Mouse (Mus musculus) adrenal gland, adult 8-10 months (tissue): ENCODE results near the gene Xkr8. TPM values are rescaled to one million over a fixed set of nuclear protein-coding genes. Genes with fewer than 3 reads are reported as not detected.

Source experiments
- DNase-seq: peaks from one replicate; pipeline ENCODE4 v3.0.0; 2022
- total RNA-seq, 4 experiments: library from RNA; stranded (reverse); gene quantifications; 2 replicates each; pipeline ENCODE4 v1.2.4; 2022

Gene Xkr8
- total RNA-seq, 4 experiments from 2014 or later = 5.9 to 7.3 (median 6.6) TPM

DNA sequence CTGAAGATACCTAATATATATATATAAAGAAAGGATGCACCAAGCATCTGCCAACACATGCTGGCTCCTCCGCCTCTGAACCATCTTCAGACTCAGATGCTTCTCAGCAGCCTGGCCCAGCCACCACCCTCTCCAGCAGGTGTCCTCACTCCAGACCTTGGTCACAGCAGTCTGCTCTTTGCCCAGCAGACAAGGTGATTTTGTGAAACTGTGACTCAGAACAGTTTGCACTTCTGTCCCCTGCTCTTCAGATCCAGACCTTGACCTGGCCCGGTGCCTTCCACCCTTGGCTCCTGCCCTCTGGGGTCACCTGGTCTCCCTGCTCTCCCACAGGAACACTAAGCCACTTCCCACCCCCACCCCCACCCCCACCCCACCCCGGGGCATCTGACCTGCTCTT, 3.5 kb upstream of the Xkr8 start:
- DNase-seq = no peak

DNA sequence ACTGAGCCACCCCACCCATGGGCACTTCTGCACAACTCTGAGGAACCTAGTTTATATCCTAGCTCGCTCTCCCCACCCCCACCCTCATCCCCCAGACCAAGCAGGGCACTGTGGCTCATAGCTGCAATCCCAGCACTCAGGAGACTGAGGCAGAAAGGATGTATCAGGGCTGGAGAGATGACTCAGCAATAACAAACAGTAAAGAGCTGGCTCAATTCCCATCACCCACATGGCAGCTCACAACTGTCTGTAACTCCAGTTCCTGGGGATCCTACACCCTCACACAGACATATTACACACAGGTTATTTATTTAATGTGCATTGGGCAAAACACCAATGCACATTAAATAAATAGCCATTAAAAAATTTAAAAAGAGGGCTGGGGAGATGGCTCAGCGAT, 3.0 kb upstream of the Xkr8 start:
- DNase-seq = no peak

DNA sequence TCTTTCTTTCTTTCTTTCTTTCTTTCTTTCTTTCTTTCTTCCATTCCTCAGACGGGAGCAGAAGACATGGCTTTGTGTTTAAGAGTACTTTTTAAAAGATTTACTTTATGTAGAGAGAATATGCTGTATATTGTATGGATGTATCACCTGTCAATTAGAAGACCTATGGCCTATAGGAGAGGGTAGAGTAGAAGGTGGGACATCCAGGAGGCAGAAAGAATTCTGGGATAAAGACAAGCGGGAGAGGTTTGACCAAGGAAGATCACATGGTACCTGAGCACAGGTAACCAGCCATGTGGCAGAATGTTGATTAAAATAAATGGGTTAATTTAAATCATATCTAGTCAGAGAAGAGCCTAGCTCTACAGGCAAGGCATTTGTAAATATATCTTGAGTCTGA, 2.4 kb upstream of the Xkr8 start:
- DNase-seq = no peak

DNA sequence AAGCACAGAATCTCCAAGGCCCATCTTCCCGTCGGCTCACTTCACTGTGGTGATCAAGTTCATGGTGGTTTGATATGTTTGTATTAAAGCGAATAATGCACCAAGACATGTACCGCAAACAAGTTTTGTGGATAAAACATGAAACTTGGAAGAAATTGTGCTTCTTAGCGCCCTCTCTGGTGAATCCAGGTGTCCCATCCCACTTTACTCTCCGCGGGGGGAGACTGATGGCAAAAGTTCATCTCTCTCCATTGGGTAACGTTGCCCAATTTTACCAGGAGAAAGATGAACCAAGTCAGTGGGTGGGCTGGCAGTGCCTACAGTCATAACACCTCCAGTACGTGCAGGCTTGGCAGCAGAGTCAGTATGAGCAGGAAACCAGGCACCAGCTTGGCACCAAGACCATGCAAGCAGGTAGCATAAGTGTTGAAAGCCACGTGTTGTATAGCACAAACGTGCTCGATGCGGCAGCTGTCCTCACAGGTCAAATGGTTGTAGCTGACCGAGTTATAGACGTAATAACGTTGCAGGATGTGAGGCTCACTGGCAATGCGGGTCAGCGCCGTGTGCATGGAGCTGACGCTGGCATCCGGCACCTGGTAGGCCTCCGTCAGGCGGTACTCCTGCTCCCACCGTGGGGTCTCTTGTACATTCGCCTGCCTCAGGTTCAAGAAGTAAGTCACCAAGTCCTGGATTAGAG, 875 bp upstream of the Xkr8 start:
- no peak for DNase-seq

DNA sequence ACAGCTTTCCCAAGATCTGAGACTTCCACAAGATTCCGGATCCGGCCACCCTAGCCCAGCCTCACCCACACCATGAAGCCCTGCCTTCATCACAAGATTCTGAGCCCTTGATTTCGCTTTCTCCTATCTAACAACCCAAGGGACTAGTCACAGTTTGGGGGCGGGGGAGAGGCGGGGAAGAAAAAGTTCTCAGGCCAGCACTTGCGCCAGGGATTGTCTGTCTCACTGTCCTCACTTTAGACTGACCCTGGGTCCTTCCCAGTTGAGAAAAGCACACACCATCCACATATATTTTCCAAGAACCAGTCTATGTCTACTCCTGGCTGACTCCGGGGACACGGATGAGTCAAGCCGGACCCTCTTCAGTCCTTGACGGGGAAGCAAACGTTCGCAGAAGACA, 730 bp downstream of the Xkr8 start:
- no peak for DNase-seq

DNA sequence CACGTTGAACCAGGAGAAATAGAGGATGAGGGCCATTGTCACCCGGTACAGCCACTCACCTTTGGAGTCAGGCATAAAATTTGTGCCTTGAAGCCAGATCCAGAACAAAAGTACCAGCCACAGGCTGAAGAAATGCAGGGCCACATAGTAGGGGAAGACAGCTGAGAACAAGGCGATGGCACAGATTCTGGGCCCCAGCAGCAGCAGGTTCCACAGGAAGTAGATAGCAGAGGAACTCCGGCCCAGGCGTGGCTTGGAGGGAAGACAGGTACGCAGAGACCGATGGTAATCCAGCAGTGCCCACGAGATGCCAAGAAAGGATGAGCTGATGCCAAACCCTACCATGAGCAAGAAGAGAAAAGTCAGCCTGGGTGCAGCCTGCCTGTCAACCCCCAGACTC, 4.1 kb downstream of the Xkr8 start:
- no peak for DNase-seq

DNA sequence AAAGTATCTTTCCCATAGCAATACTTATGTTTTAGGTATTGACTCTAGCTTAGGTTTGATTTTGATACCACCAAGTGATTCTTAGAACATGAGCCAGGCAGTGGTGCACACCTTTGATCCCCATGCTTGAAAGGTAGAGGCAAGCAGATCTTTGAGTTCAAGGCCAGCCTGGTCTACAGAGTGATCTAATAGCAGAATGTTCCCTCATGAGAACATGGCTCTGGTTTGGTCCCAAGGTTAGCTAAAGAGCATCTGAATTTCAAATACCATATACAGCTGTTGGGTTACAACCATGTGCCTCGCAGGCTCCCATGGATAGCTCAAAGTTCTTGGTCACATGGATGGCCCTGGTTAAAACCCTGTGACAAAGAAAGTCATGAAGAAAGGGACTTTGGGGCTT, 14.1 kb downstream of the Xkr8 start:
- DNase-seq = no peak

DNA sequence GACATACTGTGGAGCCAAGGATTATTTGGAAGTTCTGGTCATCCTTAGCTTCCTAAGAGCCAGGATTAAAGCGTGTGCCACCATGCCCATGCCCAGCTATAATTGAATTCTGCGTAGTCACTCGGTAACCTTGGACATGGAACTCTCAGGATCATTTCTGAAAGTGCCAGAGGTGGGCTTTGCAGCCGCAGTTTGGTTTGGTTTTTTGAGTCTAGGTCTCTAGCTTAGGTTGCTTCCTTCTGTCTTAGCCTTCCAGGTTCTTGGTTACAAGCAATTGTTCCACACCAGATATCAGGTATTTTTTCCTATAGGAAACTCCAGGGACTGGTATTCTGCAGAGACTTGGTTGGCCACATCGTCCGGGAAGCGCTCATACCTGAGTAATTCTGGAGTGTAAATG, 19.2 kb downstream of the Xkr8 start:
- no peak for DNase-seq

DNA sequence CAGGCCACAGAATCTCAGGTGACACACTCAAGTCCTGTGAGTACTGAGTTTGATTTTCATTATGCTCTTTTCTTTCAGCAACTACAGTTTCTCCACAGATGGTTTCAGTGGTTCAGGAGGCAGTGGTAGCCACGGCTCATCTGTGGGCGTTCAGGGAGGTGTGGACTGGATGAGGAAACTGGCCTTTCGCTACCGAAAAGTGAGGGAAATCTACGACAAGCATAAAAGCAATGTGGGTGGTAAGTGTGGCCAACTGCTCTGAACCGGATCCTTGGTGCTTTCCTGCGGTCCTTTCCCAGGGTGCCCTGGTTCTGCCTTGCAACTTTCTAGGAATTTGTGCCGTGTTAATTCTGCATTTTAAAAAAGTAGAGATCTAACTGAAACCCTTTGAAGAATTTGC, 25.5 kb downstream of the Xkr8 start:
- DNase-seq = no peak

DNA sequence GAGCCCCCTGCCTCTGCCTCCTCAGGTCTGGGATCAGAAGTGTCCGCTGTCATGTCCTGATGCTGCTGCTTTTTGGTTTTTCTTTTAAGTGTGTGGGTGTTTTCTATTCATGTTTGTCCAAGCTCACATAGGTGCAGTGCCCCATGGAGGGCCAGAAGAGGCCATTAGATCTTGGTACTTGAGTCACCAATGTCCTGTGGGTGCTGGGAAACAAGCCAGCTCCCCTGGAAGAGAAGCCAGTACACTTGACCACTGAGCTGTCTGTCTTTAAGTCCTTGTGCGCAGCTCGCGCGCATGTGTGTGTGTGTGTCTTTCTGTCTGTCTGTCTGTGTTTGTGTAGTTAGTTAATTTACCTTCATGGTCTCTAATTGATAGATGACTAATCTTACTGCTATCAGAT, 30.3 kb downstream of the Xkr8 start:
- no peak for DNase-seq

DNA sequence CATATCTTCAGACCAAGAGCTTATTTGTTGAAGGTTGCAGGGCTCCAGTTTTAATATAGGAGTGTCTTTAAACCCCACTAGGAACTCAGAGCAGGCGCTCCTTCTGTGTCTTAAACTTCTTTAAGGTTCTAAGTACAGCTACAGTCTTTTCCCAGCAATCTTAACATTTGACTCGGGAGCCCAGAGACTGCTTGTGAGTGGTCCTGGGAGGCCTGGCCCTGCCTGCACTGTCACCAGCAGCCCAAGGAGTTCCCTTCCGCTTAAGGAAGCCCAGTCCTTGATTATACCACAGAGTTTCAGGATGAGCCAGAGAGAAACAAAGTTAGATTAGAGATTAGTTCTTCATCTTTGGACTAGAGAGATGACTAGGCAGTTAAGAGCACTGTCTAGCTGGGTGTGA, 39.0 kb downstream of the Xkr8 start:
- no peak for DNase-seq

DNA sequence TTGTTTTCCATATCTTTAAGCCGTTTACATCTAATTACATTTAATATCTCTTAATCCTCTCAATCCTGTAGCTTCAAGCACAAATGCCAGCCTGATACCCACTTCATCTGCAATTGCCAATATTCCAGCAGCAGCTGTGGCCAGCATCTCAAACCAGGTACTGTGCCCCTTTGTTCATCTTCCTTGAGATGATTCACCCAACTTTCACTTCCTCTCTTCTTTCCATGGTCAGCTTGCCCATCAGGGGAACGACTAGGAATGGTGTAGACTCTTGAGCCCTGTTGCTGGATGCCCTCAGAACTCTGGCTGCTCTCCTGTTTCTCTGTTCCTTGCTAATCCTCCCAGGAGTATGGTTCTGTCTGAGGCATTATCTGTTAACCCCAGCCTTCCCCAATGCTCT, 42.7 kb downstream of the Xkr8 start:
- no peak for DNase-seq

DNA sequence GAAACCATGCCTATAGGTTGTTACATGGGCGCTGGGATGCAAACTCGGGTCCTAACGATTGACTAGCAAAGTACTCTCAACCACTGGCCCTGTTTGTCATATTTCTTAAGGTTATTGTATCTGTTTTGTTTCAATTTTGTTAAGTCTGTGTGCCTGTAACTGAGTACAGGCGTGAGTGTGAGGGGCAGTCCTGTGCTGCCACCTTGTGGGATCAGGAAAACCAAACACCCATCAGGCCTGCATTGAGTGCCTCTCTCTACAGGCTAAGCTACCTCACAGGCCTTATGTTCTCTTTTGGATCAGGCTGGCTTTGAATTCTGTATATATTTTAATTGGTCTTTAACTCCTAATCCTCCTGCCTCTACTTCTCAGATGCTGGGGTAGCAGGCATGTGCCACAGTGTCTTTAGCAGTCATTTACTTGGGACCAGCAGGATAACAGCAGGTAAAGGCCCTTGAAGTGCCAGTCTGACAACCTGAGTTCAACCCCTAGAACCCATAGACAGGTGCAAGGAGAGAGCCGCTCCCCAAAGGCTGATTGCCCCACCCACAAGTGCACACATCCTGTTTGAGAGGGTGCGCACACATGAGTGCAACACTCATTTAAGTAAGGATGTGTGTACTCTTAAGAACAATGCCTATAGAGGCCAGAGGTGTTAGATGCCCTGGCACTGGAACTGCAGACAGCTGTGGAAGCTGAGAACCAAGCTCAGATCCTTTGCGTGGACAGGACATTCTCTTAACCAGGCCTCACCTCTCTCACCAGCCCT, 55.4 kb downstream of the Xkr8 start:
- peak; percentile 17 for DNase-seq

Other genes with a start within 250 kb of the Xkr8 start
- 10 to 100 TPM; 13.4 to 16.2 (median 14.4) TPM for gene Sesn2, start 222.0 kb downstream of the Xkr8 start, total RNA-seq
- 100 to 1,000 TPM; 275 to 400 (median 333) TPM for gene Atpif1, start 198.9 kb downstream of the Xkr8 start, total RNA-seq
- gene Dnajc8, start 197.0 kb downstream of the Xkr8 start, total RNA-seq = 100 to 1,000 TPM in 2 of 4 experiments, 10 to 100 TPM in 2; 92.6 to 121 (median 106) TPM
- 1 to 10 TPM; 1.6 to 6.1 (median 3.8) TPM for gene Ptafr, start 168.5 kb downstream of the Xkr8 start, total RNA-seq
- 10 to 100 TPM; 23.8 to 33.6 (median 32.0) TPM for gene Eya3, start 93.6 kb downstream of the Xkr8 start, total RNA-seq
- gene Smpdl3b, start 24.7 kb upstream of the Xkr8 start, total RNA-seq = 1 to 10 TPM; 1.4 to 5.1 (median 3.1) TPM
- gene Rpa2, start 35.8 kb upstream of the Xkr8 start, total RNA-seq = 10 to 100 TPM; 11.4 to 17.0 (median 12.4) TPM
- gene Themis2, start 63.8 kb upstream of the Xkr8 start, total RNA-seq = 1 to 10 TPM; 2.1 to 5.9 (median 3.2) TPM
- gene Ppp1r8, start 110.6 kb upstream of the Xkr8 start, total RNA-seq = 10 to 100 TPM; 41.0 to 49.9 (median 44.3) TPM
- 10 to 100 TPM; 57.9 to 65.2 (median 60.1) TPM for gene Stx12, start 152.0 kb upstream of the Xkr8 start, total RNA-seq
- 10 to 100 TPM; 30.0 to 55.3 (median 45.3) TPM for gene Fam76a, start 190.0 kb upstream of the Xkr8 start, total RNA-seq
- gene Fgr, start 241.5 kb upstream of the Xkr8 start, total RNA-seq = under 1 TPM; 0.42 to 0.92 (median 0.64) TPM